Comparison of ENCODE assay signal across 8 mouse cellular contexts in the genomic region with DNA sequence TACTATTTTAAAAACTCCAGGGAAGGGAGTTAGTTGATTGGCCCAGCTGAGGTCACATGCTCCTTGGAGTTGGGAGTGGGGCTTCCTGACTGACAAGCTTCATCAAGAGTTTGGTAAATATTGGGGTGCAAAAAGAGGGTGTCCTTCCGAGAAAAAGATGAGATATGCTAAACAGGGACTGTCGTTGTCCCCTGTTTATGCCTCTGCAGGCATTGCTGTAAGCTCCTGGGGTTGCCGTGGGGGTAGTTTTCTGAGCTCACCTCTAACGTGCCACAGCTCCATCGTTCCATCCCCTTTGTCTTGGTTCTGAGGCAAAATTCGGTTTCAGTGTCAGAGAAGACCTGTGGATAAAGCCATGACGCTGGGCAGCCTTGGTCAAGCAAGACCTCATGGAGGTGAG. TPM values are rescaled to one million over a fixed set of nuclear protein-coding genes. Genes with fewer than 3 reads are reported as not detected.
DNase-seq lines count a peak whose midpoint lies in the region; ATAC-seq and TF ChIP-seq lines count a peak whose summit lies in the region.

Gene Dcun1d4, plus strand, starts transcription at position 301 of the 400 bp plus-strand sequence.

- H3K4me2 ChIP-seq in heart, embryonic 15.5 days: no peak within 1 kb of the TSS

- no peak for TF ChIP-seq POLR2A in kidney, adult 2 months (IDR thresholded peaks at IDR 0.05; ENCODE audit: low read depth, low read length)

- no peaks in the 10 kb centered on the region for H3K27me3 ChIP-seq in kidney, adult 2 months (replicated peaks; ENCODE audit: control insufficient read depth, insufficient read depth, low read length)
- no peaks in the 10 kb centered on the region for H3K27me3 ChIP-seq in heart, embryonic 15.5 days

- WGBS in kidney, adult 2 months: 86% methylated on average over 7 of the region's 7 CpGs
- 74% methylated on average over 7 of the region's 7 CpGs for WGBS in heart, embryonic 15.5 days

- no peak for ATAC-seq in heart, embryonic 15.5 days (replicated peaks; ENCODE audit: insufficient number of reproducible peaks, insufficient read depth, low FRiP score, low read depth)

- intact Hi-C loops in left cerebral cortex, postnatal 25 days (cut with DNase I): no loop called here

- H3K9me3 ChIP-seq in heart, embryonic 15.5 days (replicated peaks): no peaks in the 10 kb centered on the region

- H3K9ac ChIP-seq in heart, embryonic 15.5 days: no peak within 1 kb of the TSS

- no peak within 1 kb of the TSS for H3K27ac ChIP-seq in kidney, adult 2 months (ENCODE audit: insufficient read depth, low read depth, low read length)
- H3K27ac ChIP-seq in heart, embryonic 15.5 days: no peak within 1 kb of the TSS

- H3K4me1 ChIP-seq in kidney, adult 2 months (ENCODE audit: control insufficient read depth, insufficient read depth, low read length): no peaks in the 10 kb centered on the region
- no peaks in the 10 kb centered on the region for H3K4me1 ChIP-seq in heart, embryonic 15.5 days (replicated peaks)

- no peaks in the 10 kb centered on the region for H3K36me3 ChIP-seq in kidney, adult 2 months (ENCODE audit: control insufficient read depth, insufficient read depth, low read length)
- H3K36me3 ChIP-seq in heart, embryonic 15.5 days: no peaks in the 10 kb centered on the region

- DNase-seq in kidney, adult 2 months: no peak
- DNase-seq in kidney, postnatal 25 days: no peak
- DNase-seq in adrenal gland, postnatal 14 days: no peak
- no peak for DNase-seq in left cerebral cortex, postnatal 25 days (ENCODE audit: low spot score in 2 of 2)
- no peak for DNase-seq in adipocyte (ENCODE audit: low spot score)
- DNase-seq in spleen, postnatal 14 days (ENCODE audit: low spot score in 2 of 2): no peak
- no peak for DNase-seq in right cerebral cortex, postnatal 36 days (ENCODE audit: low spot score in 2 of 2)

- TF ChIP-seq CTCF in kidney, adult 2 months (conservative IDR thresholded peaks at IDR 0.05; ENCODE audit: insufficient read depth, insufficient read length, low read depth, low read length): no peak

- no peak within 1 kb of the TSS for H3K4me3 ChIP-seq in kidney, adult 2 months (ENCODE audit: insufficient read depth, low read depth, low read length)
- no peak within 1 kb of the TSS for H3K4me3 ChIP-seq in heart, embryonic 15.5 days

RNA-seq across cellular contexts. Expression of gene Dcun1d4, which starts in this region (rescaled TPM):
- polyA plus RNA-seq in kidney, adult 2 months (2012; rRNA removed): 12.3 and 14.2 TPM in 2 replicates
- 33.7 and 35.4 TPM in 2 replicates for total RNA-seq in adrenal gland, postnatal 14 days (2021)
- polyA plus RNA-seq in heart, embryonic 15.5 days (2015; fragmentation: Nextera tagmentation; extraction: Ambion mirVana): 15.1 and 15.3 TPM in 2 replicates
- total RNA-seq in left cerebral cortex, postnatal 25 days (2021): 100 to 1,000 TPM; 118 to 122 TPM
